Mouse (Mus musculus) thymus, postnatal 0 days (tissue): ENCODE results near the gene Plpp3. TPM values are rescaled to one million over a fixed set of nuclear protein-coding genes. Genes with fewer than 3 reads are reported as not detected.

Source experiments
- DNase-seq: peaks from one replicate; pipeline ENCODE4 v3.0.0-alpha.2; 2015; ENCODE audit warnings: low spot score
- polyA plus RNA-seq: library from polyadenylated mRNA; unstranded; fragments of >200 nt; fragmentation: Nextera tagmentation; extraction: Ambion mirVana; gene quantifications from 2 replicates; pipeline ENCODE4 v1.2.1, GENCODE M21; 2015

The Plpp3 gene
- polyA plus RNA-seq, 1 experiment from 2014 or later, result 22.7 TPM

- peak; percentile 59 for DNase-seq
Observed at GRCm38 (mm10) chr4:105158169-105158555, 1.0 kb downstream of the Plpp3 start.

- no peak for DNase-seq
Observed at GRCm38 (mm10) chr4:105158651-105159530, 1.7 kb downstream of the Plpp3 start.

- no peak for DNase-seq
Observed at GRCm38 (mm10) chr4:105159531-105159870, 2.4 kb downstream of the Plpp3 start.

- DNase-seq, result no peak
Observed at GRCm38 (mm10) chr4:105160470-105160869, 3.3 kb downstream of the Plpp3 start.

- DNase-seq, result no peak
Observed at GRCm38 (mm10) chr4:105162014-105162413, 4.9 kb downstream of the Plpp3 start.

GRCm38 (mm10) chr4:105162676-105163075, 5.5 kb downstream of the Plpp3 start:
- no peak for DNase-seq

- DNase-seq, result no peak
Observed at GRCm38 (mm10) chr4:105163981-105164411, 6.8 kb downstream of the Plpp3 start.

GRCm38 (mm10) chr4:105164952-105165351, 7.8 kb downstream of the Plpp3 start:
- DNase-seq, result no peak

- DNase-seq, result no peak
Observed at GRCm38 (mm10) chr4:105169093-105169571, 12.0 kb downstream of the Plpp3 start.

- DNase-seq, result no peak
Observed at GRCm38 (mm10) chr4:105169826-105170810, 13.0 kb downstream of the Plpp3 start.

- no peak for DNase-seq
Observed at GRCm38 (mm10) chr4:105170811-105171401, 13.8 kb downstream of the Plpp3 start.

- DNase-seq, result no peak
Observed at GRCm38 (mm10) chr4:105171432-105171831, 14.3 kb downstream of the Plpp3 start.

- no peak for DNase-seq
Observed at GRCm38 (mm10) chr4:105174778-105175177, 17.6 kb downstream of the Plpp3 start.

- no peak for DNase-seq
Observed at GRCm38 (mm10) chr4:105175255-105176035, 18.3 kb downstream of the Plpp3 start.

- DNase-seq, result no peak
Observed at GRCm38 (mm10) chr4:105181014-105181658, 24.0 kb downstream of the Plpp3 start.

GRCm38 (mm10) chr4:105181659-105182167, 24.6 kb downstream of the Plpp3 start:
- no peak for DNase-seq

- DNase-seq, result no peak
Observed at GRCm38 (mm10) chr4:105182249-105182648, 25.1 kb downstream of the Plpp3 start.

GRCm38 (mm10) chr4:105184490-105184889, 27.3 kb downstream of the Plpp3 start:
- no peak for DNase-seq

GRCm38 (mm10) chr4:105184924-105185323, 27.8 kb downstream of the Plpp3 start:
- DNase-seq, result no peak

GRCm38 (mm10) chr4:105186654-105187053, 29.5 kb downstream of the Plpp3 start:
- DNase-seq, result no peak
